Comparison of ENCODE assay signal across 8 mouse cellular contexts in genomic region chr16:23225821-23226600, GRCm38 (mm10). TPM values are rescaled to one million over a fixed set of nuclear protein-coding genes. Genes with fewer than 3 reads are reported as not detected.
DNase-seq lines count a peak whose midpoint lies in the region; ATAC-seq and TF ChIP-seq lines count a peak whose summit lies in the region.

No protein-coding gene starts in this region.

- no peaks in the 10 kb centered on the region for H3K27me3 ChIP-seq in embryonic facial prominence, embryonic 11.5 days (ENCODE audit: control insufficient read depth, insufficient read depth, low read length)
- H3K27me3 ChIP-seq in heart, embryonic 12.5 days (replicated peaks): peaks cover 15% of the 10 kb centered on the region; the same call in 1 of the 2 replicates
- no peaks in the 10 kb centered on the region for H3K27me3 ChIP-seq in kidney, embryonic 16.5 days (ENCODE audit: insufficient read depth, low read length)
- H3K27me3 ChIP-seq in liver, embryonic 14.5 days (ENCODE audit: control insufficient read depth, insufficient read depth, low read length): peaks cover 38% of the 10 kb centered on the region
- H3K27me3 ChIP-seq in neural tube, embryonic 11.5 days (ENCODE audit: control insufficient read depth, insufficient read depth, low read length): no peaks in the 10 kb centered on the region
- no peaks in the 10 kb centered on the region for H3K27me3 ChIP-seq in thymus, adult 2 months (ENCODE audit: control insufficient read depth, insufficient read depth, low read length)

- H3K9ac ChIP-seq in embryonic facial prominence, embryonic 11.5 days (replicated peaks; ENCODE audit: low read length): peak overlapping the region; percentile 96
- peak overlapping the region; percentile 86 for H3K9ac ChIP-seq in heart, embryonic 12.5 days
- H3K9ac ChIP-seq in kidney, embryonic 16.5 days (replicated peaks; ENCODE audit: low read length): peak overlapping the region; percentile 92
- H3K9ac ChIP-seq in liver, embryonic 14.5 days (replicated peaks): no peak overlapping the region
- peak overlapping the region; percentile 98 for H3K9ac ChIP-seq in neural tube, embryonic 11.5 days (ENCODE audit: low read length)

- 0 out of 2 replicates have a peak, but pooled peaks have one; percentile 7 for TF ChIP-seq CTCF in liver, embryonic 14.5 days (IDR thresholded peaks at IDR 0.05; ENCODE audit: low read depth)
- 0 out of 2 replicates have a peak, but pooled peaks have one; percentile 27 for TF ChIP-seq CTCF in thymus, adult 2 months (IDR thresholded peaks at IDR 0.05; ENCODE audit: borderline replicate concordance, control insufficient read depth, extremely low read depth, insufficient read depth, low read length, poor library complexity)

- ATAC-seq in activated CD4-positive, CD25-positive, alpha-beta regulatory T cell, adult 4 months: peak; percentile 36
- peak; percentile 39 for ATAC-seq in embryonic facial prominence, embryonic 11.5 days (replicated peaks; ENCODE audit: insufficient number of reproducible peaks, low FRiP score, low TSS enrichment, low read depth)
- peak; percentile 51; the same call in 1 of the 2 replicates for ATAC-seq in heart, embryonic 12.5 days (ENCODE audit: insufficient number of reproducible peaks, low FRiP score)
- ATAC-seq in kidney, embryonic 16.5 days (ENCODE audit: low FRiP score, low TSS enrichment): peak; percentile 46
- no peak for ATAC-seq in liver, embryonic 14.5 days (ENCODE audit: insufficient read depth)
- peak; percentile 11 for ATAC-seq in neural tube, embryonic 11.5 days (ENCODE audit: insufficient read depth, low FRiP score, low TSS enrichment)

- under 1% methylated on average over 28 of the region's 28 CpGs for WGBS in embryonic facial prominence, embryonic 11.5 days
- WGBS in heart, embryonic 12.5 days: 1% methylated on average over 28 of the region's 28 CpGs
- WGBS in kidney, embryonic 16.5 days: under 1% methylated on average over 28 of the region's 28 CpGs
- under 1% methylated on average over 28 of the region's 28 CpGs for WGBS in liver, embryonic 14.5 days (ENCODE audit: insufficient replicate concordance)
- WGBS in neural tube, embryonic 11.5 days: under 1% methylated on average over 28 of the region's 28 CpGs
- under 1% methylated on average over 28 of the region's 28 CpGs for WGBS in thymus, adult 2 months

- H3K4me3 ChIP-seq in embryonic facial prominence, embryonic 11.5 days (ENCODE audit: low read depth, low read length): peak overlapping the region; percentile 82
- H3K4me3 ChIP-seq in heart, embryonic 12.5 days: peak overlapping the region; percentile 72
- H3K4me3 ChIP-seq in kidney, embryonic 16.5 days (ENCODE audit: low read length): peak overlapping the region; percentile 76
- H3K4me3 ChIP-seq in liver, embryonic 14.5 days (ENCODE audit: insufficient read depth in 1 of 2, low read depth in 2 of 2, low read length in 2 of 2): peak overlapping the region; percentile 52 to 68
- H3K4me3 ChIP-seq in neural tube, embryonic 11.5 days (ENCODE audit: low read depth, low read length): peak overlapping the region; percentile 77
- H3K4me3 ChIP-seq in thymus, adult 2 months (ENCODE audit: control insufficient read depth, insufficient read depth, low read length): peak overlapping the region; percentile 65

- peak overlapping the region; percentile 90 for H3K27ac ChIP-seq in embryonic facial prominence, embryonic 11.5 days (replicated peaks; ENCODE audit: low read depth, low read length)
- H3K27ac ChIP-seq in heart, embryonic 12.5 days (ENCODE audit: poor library complexity, severe bottlenecking): peak overlapping the region; percentile 83
- peak overlapping the region; percentile 69 for H3K27ac ChIP-seq in kidney, embryonic 16.5 days (ENCODE audit: low read length)
- no peak overlapping the region for H3K27ac ChIP-seq in liver, embryonic 14.5 days
- H3K27ac ChIP-seq in neural tube, embryonic 11.5 days (ENCODE audit: low read depth, low read length): peak overlapping the region; percentile 87
- H3K27ac ChIP-seq in thymus, adult 2 months (ENCODE audit: control insufficient read depth, insufficient read depth, low read length): peak overlapping the region; percentile 80

- peak; percentile 92 for DNase-seq in 3T3-L1 (ENCODE audit: low read depth, low spot score)
- DNase-seq in embryonic facial prominence, embryonic 11.5 days (ENCODE audit: low spot score): peak; percentile 74
- no peak for DNase-seq in liver, embryonic 14.5 days (ENCODE audit: low read depth in 3 of 3, low spot score in 3 of 3)
- peak; percentile 55 for DNase-seq in neural tube, embryonic 11.5 days (ENCODE audit: low spot score)
- peak; percentile 68 for DNase-seq in thymus, adult 2 months

- no peak for TF ChIP-seq POLR2A in thymus, adult 2 months (IDR thresholded peaks at IDR 0.05; ENCODE audit: control insufficient read depth, extremely low read depth, insufficient read depth, low read length, poor library complexity)

- no peaks in the 10 kb centered on the region for H3K9me3 ChIP-seq in embryonic facial prominence, embryonic 11.5 days (replicated peaks; ENCODE audit: control insufficient read depth, low read length)
- H3K9me3 ChIP-seq in heart, embryonic 12.5 days (replicated peaks): no peaks in the 10 kb centered on the region
- H3K9me3 ChIP-seq in kidney, embryonic 16.5 days (ENCODE audit: low read length): no peaks in the 10 kb centered on the region
- H3K9me3 ChIP-seq in liver, embryonic 14.5 days (ENCODE audit: control insufficient read depth, low read length): no peaks in the 10 kb centered on the region
- H3K9me3 ChIP-seq in neural tube, embryonic 11.5 days (ENCODE audit: control insufficient read depth, low read length): no peaks in the 10 kb centered on the region

- no peak for TF ChIP-seq EP300 in liver, embryonic 14.5 days (IDR thresholded peaks at IDR 0.05; ENCODE audit: low read depth)

- no peaks in the 10 kb centered on the region for H3K4me1 ChIP-seq in embryonic facial prominence, embryonic 11.5 days (ENCODE audit: control insufficient read depth, insufficient read depth, low read length)
- peaks cover 34% of the 10 kb centered on the region for H3K4me1 ChIP-seq in heart, embryonic 12.5 days (replicated peaks)
- H3K4me1 ChIP-seq in kidney, embryonic 16.5 days (ENCODE audit: insufficient read depth, low read length): peaks cover 49% of the 10 kb centered on the region
- peaks cover 0 to 5% of the 10 kb centered on the region in 2 experiments; a peak in 1 of 4 replicates for H3K4me1 ChIP-seq in liver, embryonic 14.5 days (replicated peaks; ENCODE audit: control insufficient read depth in 2 of 2, insufficient read depth in 2 of 2, low read length in 1 of 2)
- peaks cover 14% of the 10 kb centered on the region for H3K4me1 ChIP-seq in neural tube, embryonic 11.5 days (ENCODE audit: control insufficient read depth, insufficient read depth, low read length)
- peaks cover 15% of the 10 kb centered on the region for H3K4me1 ChIP-seq in thymus, adult 2 months (replicated peaks; ENCODE audit: control insufficient read depth, insufficient read depth, low read length)

- no peaks in the 10 kb centered on the region for H3K36me3 ChIP-seq in embryonic facial prominence, embryonic 11.5 days (replicated peaks; ENCODE audit: control insufficient read depth, insufficient read depth, low read depth, low read length)
- H3K36me3 ChIP-seq in heart, embryonic 12.5 days: no peaks in the 10 kb centered on the region
- H3K36me3 ChIP-seq in kidney, embryonic 16.5 days (ENCODE audit: insufficient read depth, low read length): no peaks in the 10 kb centered on the region
- no peaks in the 10 kb centered on the region for H3K36me3 ChIP-seq in liver, embryonic 14.5 days (replicated peaks; ENCODE audit: control insufficient read depth, insufficient read depth, low read depth)
- no peaks in the 10 kb centered on the region for H3K36me3 ChIP-seq in neural tube, embryonic 11.5 days (ENCODE audit: control insufficient read depth, insufficient read depth, low read length)
- H3K36me3 ChIP-seq in thymus, adult 2 months (ENCODE audit: control insufficient read depth, insufficient read depth, low read length): no peaks in the 10 kb centered on the region

- peak overlapping the region; percentile 60 for H3K4me2 ChIP-seq in embryonic facial prominence, embryonic 11.5 days (ENCODE audit: low read depth, low read length)
- peak overlapping the region; percentile 94 for H3K4me2 ChIP-seq in heart, embryonic 12.5 days
- peak overlapping the region; percentile 80 for H3K4me2 ChIP-seq in kidney, embryonic 16.5 days (replicated peaks; ENCODE audit: low read depth, low read length)
- H3K4me2 ChIP-seq in liver, embryonic 14.5 days (ENCODE audit: low read depth): peak overlapping the region; percentile 63
- peak overlapping the region; percentile 92 for H3K4me2 ChIP-seq in neural tube, embryonic 11.5 days (ENCODE audit: low read depth)

RNA-seq across cellular contexts. Expression of gene St6gal1, which starts 1.5 kb away (rescaled TPM):
- 10 to 100 TPM; 68.6 to 88.1 TPM for polyA plus RNA-seq in activated CD4-positive, CD25-positive, alpha-beta regulatory T cell, adult 4 months (2017; shearing (Covaris generic))
- polyA plus RNA-seq in embryonic facial prominence, embryonic 11.5 days (2014; fragmentation: Nextera tagmentation; extraction: Ambion mirVana): 34.9 and 36.6 TPM in 2 replicates
- 18.9 and 21.9 TPM in 2 replicates for polyA plus RNA-seq in heart, embryonic 12.5 days (2016; fragmentation: Nextera tagmentation; extraction: Ambion mirVana)
- polyA plus RNA-seq in kidney, embryonic 16.5 days (2015; fragmentation: Nextera tagmentation; extraction: Ambion mirVana): 25.9 and 26.0 TPM in 2 replicates
- 9.6 and 10.6 TPM in 2 replicates for polyA plus RNA-seq in liver, embryonic 14.5 days (2012; rRNA removed)
- polyA plus RNA-seq in liver, embryonic 14.5 days (2014; fragmentation: Nextera tagmentation; extraction: Ambion mirVana): 10.5 and 10.6 TPM in 2 replicates
- polyA plus RNA-seq in neural tube, embryonic 11.5 days (2014; fragmentation: Nextera tagmentation; extraction: Ambion mirVana): 36.3 and 39.7 TPM in 2 replicates
- polyA plus RNA-seq in thymus, adult 2 months (2012; rRNA removed): 30.7 and 33.2 TPM in 2 replicates

Comparison
In these comparisons a context has a peak if more than half of its experiments do, and no peak if none do; other contexts are left out.
1. DNase-seq: peak in 3T3-L1 (single experiment), embryonic facial prominence, embryonic 11.5 days (single experiment), neural tube, embryonic 11.5 days (single experiment) and thymus, adult 2 months (single experiment); none in liver, embryonic 14.5 days (0 of 3).
2. Peak in every context shown above with its lines, with median percentiles within 50 percentile points of each other: H3K4me2 ChIP-seq and H3K4me3 ChIP-seq.